Mouse (Mus musculus): Measurements from ENCODE around the gene Ptprm.

- TF ChIP-seq CTCF (IDR thresholded peaks at IDR 0.05; ENCODE audit: borderline replicate concordance, control insufficient read depth, extremely low read depth, insufficient read depth, low read length, poor library complexity) (no peak), POLR2A (IDR thresholded peaks at IDR 0.05; ENCODE audit: control insufficient read depth, extremely low read depth, insufficient read depth, low read length, poor library complexity) (no peak)
Measured at GRCm38 (mm10) chr17:67238866-67239265, 115.4 kb downstream of the Ptprm start.

Measured in thymus, adult 2 months (tissue).